Mouse (Mus musculus) ES-Bruce4 (cell line): ENCODE results near the gene St6galnac3. TPM values are rescaled to one million over a fixed set of nuclear protein-coding genes. Genes with fewer than 3 reads are reported as not detected.

Experiments used
- H3K27ac ChIP-seq: 2 replicates; pipeline ENCODE4 v1.5.1; 2012; ENCODE audit warnings: low read length, inconsistent platforms; ENCODE audit not compliant: insufficient read depth
- H3K27me3 ChIP-seq: 2 replicates; pipeline ENCODE4 v1.6.1; 2012; ENCODE audit warnings: mild to moderate bottlenecking, low read length, inconsistent platforms; ENCODE audit not compliant: control insufficient read depth, poor library complexity, insufficient read depth, severe bottlenecking
- H3K36me3 ChIP-seq: 2 replicates; pipeline ENCODE4 v1.6.1; 2012; ENCODE audit warnings: inconsistent platforms, mild to moderate bottlenecking, low read length, moderate library complexity; ENCODE audit not compliant: control insufficient read depth, poor library complexity, insufficient read depth, severe bottlenecking
- H3K4me1 ChIP-seq: one replicate; pipeline ENCODE4 v1.8.1; 2011; ENCODE audit warnings: low read length; ENCODE audit not compliant: control insufficient read depth, insufficient read depth
- H3K4me3 ChIP-seq: 2 replicates; pipeline ENCODE4 v1.5.1; 2011; ENCODE audit warnings: low read depth, mild to moderate bottlenecking, low read length
- H3K9ac ChIP-seq: 2 replicates; pipeline ENCODE4 v1.6.1; 2012; ENCODE audit warnings: low read depth, mild to moderate bottlenecking, inconsistent platforms; ENCODE audit not compliant: poor library complexity, severe bottlenecking
- H3K9me3 ChIP-seq: replicated peaks from 2 replicates; pipeline ENCODE4 v1.6.1; 2012; ENCODE audit warnings: mild to moderate bottlenecking, low read length, inconsistent platforms; ENCODE audit not compliant: control insufficient read depth, poor library complexity, insufficient read depth, severe bottlenecking
- CTCF ChIP-seq: IDR thresholded peaks from one replicate; pipeline ENCODE4 v1.8.1; 2011; ENCODE audit warnings: low read depth, low read length
- EP300 ChIP-seq: IDR thresholded peaks from 2 replicates; pipeline ENCODE4 v1.6.1; 2011; ENCODE audit warnings: low read depth, low read length; ENCODE audit not compliant: insufficient read depth
- POLR2A ChIP-seq: IDR thresholded peaks from one replicate; pipeline ENCODE4 v1.8.1; 2011; ENCODE audit warnings: low read length; ENCODE audit not compliant: insufficient read depth
- polyA plus RNA-seq: library from polyadenylated mRNA; stranded (reverse); fragments of >200 nt; gene quantifications from 2 replicates; pipeline ENCODE4 v1.2.4, GENCODE M21; 2011; ENCODE audit warnings: low read depth; ENCODE audit not compliant: missing spikeins, insufficient read depth, insufficient read length

Gene St6galnac3
- polyA plus RNA-seq, 1 experiment = 4.8 TPM

GRCm38 (mm10) chr3:153510048-153510630 is 214.8 kb downstream of the St6galnac3 start:
- no peaks in the 10 kb centered on the region for H3K36me3 ChIP-seq
- no peak overlapping the region for H3K27ac ChIP-seq
- H3K4me1 ChIP-seq = no peaks in the 10 kb centered on the region
- H3K27me3 ChIP-seq = no peaks in the 10 kb centered on the region
- no peaks in the 10 kb centered on the region for H3K9me3 ChIP-seq
- no peak overlapping the region for H3K4me3 ChIP-seq
- H3K9ac ChIP-seq = no peak overlapping the region
- TF ChIP-seq CTCF = no peak
- no peak for TF ChIP-seq POLR2A
- TF ChIP-seq EP300 = no peak

- no peaks in the 10 kb centered on the region for H3K9me3 ChIP-seq
- no peak for TF ChIP-seq CTCF
- no peak for TF ChIP-seq POLR2A
- no peak for TF ChIP-seq EP300
- H3K4me1 ChIP-seq = no peaks in the 10 kb centered on the region
- no peak overlapping the region for H3K27ac ChIP-seq
- H3K36me3 ChIP-seq = no peaks in the 10 kb centered on the region
- H3K4me3 ChIP-seq = no peak overlapping the region
- no peak overlapping the region for H3K9ac ChIP-seq
- no peaks in the 10 kb centered on the region for H3K27me3 ChIP-seq
These were observed 215.3 kb downstream of the St6galnac3 start for GRCm38 (mm10) chr3:153509643-153510042.

GRCm38 (mm10) chr3:153509029-153509428 is 215.9 kb downstream of the St6galnac3 start:
- H3K4me1 ChIP-seq = no peaks in the 10 kb centered on the region
- H3K9me3 ChIP-seq = no peaks in the 10 kb centered on the region
- no peak overlapping the region for H3K9ac ChIP-seq
- no peaks in the 10 kb centered on the region for H3K27me3 ChIP-seq
- H3K36me3 ChIP-seq = no peaks in the 10 kb centered on the region
- no peak overlapping the region for H3K4me3 ChIP-seq
- H3K27ac ChIP-seq = no peak overlapping the region
- TF ChIP-seq CTCF (no peak), POLR2A (no peak), EP300 (no peak)

GRCm38 (mm10) chr3:153508592-153508991 is 216.4 kb downstream of the St6galnac3 start:
- H3K4me1 ChIP-seq = no peaks in the 10 kb centered on the region
- no peak overlapping the region for H3K27ac ChIP-seq
- no peak overlapping the region for H3K4me3 ChIP-seq
- TF ChIP-seq CTCF = no peak
- TF ChIP-seq EP300 = no peak
- no peak for TF ChIP-seq POLR2A
- no peaks in the 10 kb centered on the region for H3K27me3 ChIP-seq
- H3K9ac ChIP-seq = no peak overlapping the region
- H3K9me3 ChIP-seq = no peaks in the 10 kb centered on the region
- H3K36me3 ChIP-seq = no peaks in the 10 kb centered on the region

GRCm38 (mm10) chr3:153507599-153507998 is 217.4 kb downstream of the St6galnac3 start:
- TF ChIP-seq POLR2A (no peak), CTCF (no peak), EP300 (no peak)
- Histone ChIP-seq H3K27ac (no peak overlapping the region), H3K4me3 (no peak overlapping the region), H3K9me3 (no peaks in the 10 kb centered on the region), H3K36me3 (no peaks in the 10 kb centered on the region), H3K4me1 (no peaks in the 10 kb centered on the region), H3K27me3 (no peaks in the 10 kb centered on the region), H3K9ac (no peak overlapping the region)

- no peaks in the 10 kb centered on the region for H3K27me3 ChIP-seq
- H3K4me3 ChIP-seq = no peak overlapping the region
- no peaks in the 10 kb centered on the region for H3K36me3 ChIP-seq
- no peak for TF ChIP-seq CTCF
- TF ChIP-seq POLR2A = no peak
- TF ChIP-seq EP300 = no peak
- no peak overlapping the region for H3K9ac ChIP-seq
- no peaks in the 10 kb centered on the region for H3K9me3 ChIP-seq
- no peaks in the 10 kb centered on the region for H3K4me1 ChIP-seq
- no peak overlapping the region for H3K27ac ChIP-seq
These were observed 222.5 kb downstream of the St6galnac3 start for GRCm38 (mm10) chr3:153502488-153502887.
